Mouse (Mus musculus): Measurements from ENCODE around the gene Catsper3.

GRCm38 (mm10) chr13:55840223-55840622 is 55.9 kb downstream of the Catsper3 start:
- no peak for TF ChIP-seq CTCF (IDR thresholded peaks at IDR 0.05; ENCODE audit: borderline replicate concordance, insufficient read depth, low read depth, low read length)
- no peak for TF ChIP-seq POLR2A (IDR thresholded peaks at IDR 0.05; ENCODE audit: borderline replicate concordance, insufficient read depth, low read length)
